Comparison of ENCODE assay signal across 11 mouse cellular contexts in genomic region chr7:142542771-142543303, GRCm38 (mm10). TPM values are rescaled to one million over a fixed set of nuclear protein-coding genes. Genes with fewer than 3 reads are reported as not detected.
DNase-seq lines count a peak whose midpoint lies in the region; ATAC-seq lines count a peak whose summit lies in the region.
"Had no signal": no experiment of that assay in that cellular context is flagged by ENCODE, and none has a peak within 500 bp of the region (broad histone marks: within the 10 kb centered on the region; RNA-seq: fewer than 3 reads in every experiment).

No protein-coding gene starts in this region.

- 8% methylated on average over 11 of the region's 11 CpGs for WGBS in limb, embryonic 11.5 days
- 7% methylated on average over 10 of the region's 11 CpGs for WGBS in neural tube, embryonic 14.5 days

- H3K9ac ChIP-seq in limb, embryonic 11.5 days (ENCODE audit: low read length): peak overlapping the region; percentile 41
- peak overlapping the region; percentile 28; the same call in 1 of the 2 replicates for H3K9ac ChIP-seq in neural tube, embryonic 14.5 days (replicated peaks; ENCODE audit: low read depth, low read length)

- DNase-seq in cerebellum, adult 8-10 months: peak; percentile 0
- no peak for DNase-seq in cerebellum, postnatal 36 days
- DNase-seq in kidney, postnatal 10 days: peak; percentile 41
- no peak for DNase-seq in kidney, postnatal 36 days
- peak; percentile 79 for DNase-seq in limb, embryonic 11.5 days (ENCODE audit: low spot score)
- no peak for DNase-seq in left cerebral cortex, postnatal 25 days (ENCODE audit: low spot score in 2 of 2)
- no peak for DNase-seq in gastrocnemius, postnatal 14 days
- DNase-seq: cerebellum, adult 18-20 months had no signal

- peak; percentile 37 for ATAC-seq in limb, embryonic 11.5 days (ENCODE audit: insufficient number of reproducible peaks, low FRiP score, low TSS enrichment, low read depth)
- peak; percentile 62 for ATAC-seq in neural tube, embryonic 14.5 days (ENCODE audit: low read depth)

- no peaks in the 10 kb centered on the region for H3K36me3 ChIP-seq in limb, embryonic 11.5 days (ENCODE audit: control insufficient read depth, insufficient read depth, low read length)
- H3K36me3 ChIP-seq in neural tube, embryonic 14.5 days (ENCODE audit: control insufficient read depth, insufficient read depth, low read length): no peaks in the 10 kb centered on the region

- no peak overlapping the region for H3K4me3 ChIP-seq in limb, embryonic 11.5 days (ENCODE audit: low read depth, low read length)
- no peak overlapping the region for H3K4me3 ChIP-seq in neural tube, embryonic 14.5 days (ENCODE audit: low read depth, low read length)
- H3K4me3 ChIP-seq: megakaryocyte, embryonic 14.5 days had no signal

- H3K4me2 ChIP-seq in limb, embryonic 11.5 days (ENCODE audit: low read depth, severe bottlenecking): 0 out of 2 replicates have a peak overlapping the region, but pooled peaks have one; percentile 12
- H3K4me2 ChIP-seq in neural tube, embryonic 14.5 days (ENCODE audit: low read depth, low read length): no peak overlapping the region

- H3K27ac ChIP-seq in limb, embryonic 11.5 days (replicated peaks; ENCODE audit: low read depth, low read length): peak overlapping the region; percentile 85
- no peak overlapping the region for H3K27ac ChIP-seq in neural tube, embryonic 14.5 days (ENCODE audit: low read depth, low read length)

- H3K9me3 ChIP-seq in limb, embryonic 11.5 days (ENCODE audit: control insufficient read depth, low read length): no peaks in the 10 kb centered on the region
- no peaks in the 10 kb centered on the region for H3K9me3 ChIP-seq in neural tube, embryonic 14.5 days (ENCODE audit: control insufficient read depth, low read length)
- H3K9me3 ChIP-seq: megakaryocyte, embryonic 14.5 days had no signal

- H3K27me3 ChIP-seq in limb, embryonic 11.5 days (ENCODE audit: control insufficient read depth, insufficient read depth, low read length): no peaks in the 10 kb centered on the region
- H3K27me3 ChIP-seq in neural tube, embryonic 14.5 days (ENCODE audit: control insufficient read depth, insufficient read depth, low read length): no peaks in the 10 kb centered on the region

- H3K4me1 ChIP-seq in limb, embryonic 11.5 days (ENCODE audit: control insufficient read depth, insufficient read depth, low read length): peaks cover 89% of the 10 kb centered on the region
- peaks cover 20% of the 10 kb centered on the region; the same call in 1 of the 2 replicates for H3K4me1 ChIP-seq in neural tube, embryonic 14.5 days (ENCODE audit: control insufficient read depth, insufficient read depth, low read length)

- intact Hi-C loops in left cerebral cortex, postnatal 25 days (cut with DNase I): no loop called here
- intact Hi-C loops in gastrocnemius, postnatal 14 days (cut with DNase I; ENCODE audit: low total_unique reads): no loop called here

RNA-seq across cellular contexts. Expression of gene Mrpl23, which starts 10.4 kb away (rescaled TPM):
- polyA plus RNA-seq in limb, embryonic 11.5 days (2014; fragmentation: Nextera tagmentation; extraction: Ambion mirVana): 17.8 and 19.7 TPM in 2 replicates
- 16.0 and 21.4 TPM in 2 replicates for polyA plus RNA-seq in neural tube, embryonic 14.5 days (2014; fragmentation: Nextera tagmentation; extraction: Ambion mirVana)
- 1 to 10 TPM; 3.3 to 6.9 TPM for total RNA-seq in left cerebral cortex, postnatal 25 days (2021)
- total RNA-seq in gastrocnemius, postnatal 14 days (2021): 1 to 10 TPM; 5.0 to 5.2 TPM

RNA-seq across cellular contexts. Expression of gene Tnnt3, which starts 44.2 kb away (rescaled TPM):
- 8.0 and 10.8 TPM in 2 replicates for polyA plus RNA-seq in limb, embryonic 11.5 days (2014; fragmentation: Nextera tagmentation; extraction: Ambion mirVana)
- polyA plus RNA-seq in neural tube, embryonic 14.5 days (2014; fragmentation: Nextera tagmentation; extraction: Ambion mirVana): 2.3 and 4.8 TPM in 2 replicates
- total RNA-seq in left cerebral cortex, postnatal 25 days (2021): not detected
- total RNA-seq in gastrocnemius, postnatal 14 days (2021): over 10,000 TPM; 22,199 to 23,470 TPM
- polyA plus RNA-seq: small intestine, adult 2 months had no signal

Comparison
In these comparisons a context has a peak if more than half of its experiments do, and no peak if none do; other contexts are left out.
1. DNase-seq: peak in cerebellum, adult 8-10 months (single experiment), kidney, postnatal 10 days (single experiment) and limb, embryonic 11.5 days (single experiment); none in cerebellum, postnatal 36 days (0 of 2), kidney, postnatal 36 days (0 of 2), left cerebral cortex, postnatal 25 days (0 of 2) and gastrocnemius, postnatal 14 days (single experiment).
2. RNA of gene Tnnt3, which starts 44.2 kb away (total RNA-seq): 22,199 to 23,470 TPM in gastrocnemius, postnatal 14 days; not detected in left cerebral cortex, postnatal 25 days; every median in the first group is over 1,000 times any median in the second.